Mouse (Mus musculus): ENCODE results near the gene Myo1h. TPM values are rescaled to one million over a fixed set of nuclear protein-coding genes. Genes with fewer than 3 reads are reported as not detected.

Gene Myo1h
- polyA plus RNA-seq, 1 experiment from 2014 or later: 0.65 TPM

DNA sequence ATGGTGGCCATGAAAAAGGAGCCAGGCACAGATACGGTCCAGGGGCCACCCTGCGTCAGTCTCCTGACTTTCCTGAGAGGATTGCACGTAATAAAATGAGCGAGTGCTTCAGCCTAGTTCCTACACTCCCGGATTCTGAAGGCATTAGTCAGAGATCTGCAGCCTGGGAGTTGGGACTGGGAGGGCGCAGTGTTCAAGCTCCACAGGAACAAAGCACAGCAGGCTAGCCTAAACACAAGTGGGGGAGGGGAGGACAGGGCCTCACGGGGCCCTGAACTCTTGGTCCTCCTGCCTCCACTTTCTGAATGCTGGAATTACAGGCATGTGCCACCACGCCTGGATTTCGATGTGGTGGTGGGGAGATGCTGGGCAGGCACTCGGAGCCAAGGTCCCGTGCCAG, 83.6 kb downstream of the Myo1h start:
- Histone ChIP-seq H3K36me3 (ENCODE audit: control insufficient read depth, insufficient read depth, low read length) (peaks cover 25% of the 10 kb centered on the region), H3K27me3 (ENCODE audit: control insufficient read depth, insufficient read depth, low read length) (no peaks in the 10 kb centered on the region), H3K4me1 (ENCODE audit: control insufficient read depth, insufficient read depth, low read length) (peaks cover 38% of the 10 kb centered on the region), H3K9me3 (ENCODE audit: control insufficient read depth, low read length) (no peaks in the 10 kb centered on the region), H3K9ac (ENCODE audit: low read length) (no peak overlapping the region), H3K4me3 (ENCODE audit: low read depth, low read length) (no peak overlapping the region), H3K27ac (replicated peaks; ENCODE audit: low read depth, low read length) (peak overlapping the region; percentile 56; the same call in 1 of the 2 replicates), H3K4me2 (ENCODE audit: low read depth, severe bottlenecking) (no peak overlapping the region)
- ATAC-seq (ENCODE audit: insufficient number of reproducible peaks, low FRiP score, low TSS enrichment, low read depth) (no peak), DNase-seq (ENCODE audit: low spot score) (no peak)
- WGBS: 37% methylated on average over 11 of the region's 11 CpGs

DNA sequence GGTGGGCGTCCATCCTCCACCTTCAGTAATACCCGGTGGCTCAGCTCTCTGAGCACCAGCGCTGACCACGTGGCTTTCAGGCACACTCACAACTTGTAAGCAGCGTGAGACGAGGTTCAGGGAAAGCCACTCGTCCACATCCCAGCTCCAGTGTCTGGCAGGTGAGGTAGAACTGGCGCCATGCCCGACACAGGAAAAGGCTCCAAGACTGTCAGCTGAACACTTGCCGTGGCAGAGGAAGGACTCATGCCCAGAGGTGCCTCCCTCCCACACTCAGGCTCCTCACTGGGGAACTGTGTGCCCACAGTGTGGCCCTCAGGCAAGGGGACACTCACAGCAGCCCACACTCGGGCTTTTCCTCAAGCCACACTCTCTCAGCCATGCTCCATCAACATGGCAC, 84.2 kb downstream of the Myo1h start:
- Histone ChIP-seq H3K36me3 (ENCODE audit: control insufficient read depth, insufficient read depth, low read length) (peaks cover 18% of the 10 kb centered on the region), H3K9ac (ENCODE audit: low read length) (no peak overlapping the region), H3K9me3 (ENCODE audit: control insufficient read depth, low read length) (no peaks in the 10 kb centered on the region), H3K4me1 (ENCODE audit: control insufficient read depth, insufficient read depth, low read length) (peaks cover 38% of the 10 kb centered on the region), H3K4me3 (ENCODE audit: low read depth, low read length) (no peak overlapping the region), H3K27me3 (ENCODE audit: control insufficient read depth, insufficient read depth, low read length) (no peaks in the 10 kb centered on the region), H3K4me2 (ENCODE audit: low read depth, severe bottlenecking) (no peak overlapping the region), H3K27ac (replicated peaks; ENCODE audit: low read depth, low read length) (0 out of 2 replicates have a peak overlapping the region, but pooled peaks have one; percentile 56)
- no peak for DNase-seq (ENCODE audit: low spot score)
- 81% methylated on average over 11 of the region's 11 CpGs for WGBS
- no peak for ATAC-seq (ENCODE audit: insufficient number of reproducible peaks, low FRiP score, low TSS enrichment, low read depth)

DNA sequence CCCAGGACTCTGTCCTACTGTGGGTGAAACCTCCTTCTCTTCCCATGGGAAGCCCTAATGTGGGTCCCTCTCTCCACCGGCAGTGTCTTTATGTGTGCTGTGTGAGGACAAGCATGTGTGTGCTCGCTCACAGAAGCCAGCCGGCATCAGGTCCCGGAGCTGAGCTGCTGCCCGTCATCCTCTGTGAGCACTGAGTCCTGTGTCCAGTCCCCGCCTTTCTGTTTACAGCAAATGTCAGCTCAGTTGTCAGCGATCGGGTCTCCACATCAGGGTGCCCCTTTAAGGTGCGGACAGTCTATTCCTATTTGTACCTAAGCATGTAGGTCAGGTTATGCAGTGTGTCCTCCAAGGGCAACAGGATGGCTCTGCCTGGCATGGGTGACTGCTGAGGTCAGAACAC, 84.6 kb downstream of the Myo1h start:
- Histone ChIP-seq H3K27ac (replicated peaks; ENCODE audit: low read depth, low read length) (no peak overlapping the region), H3K36me3 (ENCODE audit: control insufficient read depth, insufficient read depth, low read length) (peaks cover 17% of the 10 kb centered on the region), H3K9ac (ENCODE audit: low read length) (no peak overlapping the region), H3K4me1 (ENCODE audit: control insufficient read depth, insufficient read depth, low read length) (peaks cover 40% of the 10 kb centered on the region), H3K9me3 (ENCODE audit: control insufficient read depth, low read length) (no peaks in the 10 kb centered on the region), H3K27me3 (ENCODE audit: control insufficient read depth, insufficient read depth, low read length) (no peaks in the 10 kb centered on the region), H3K4me3 (ENCODE audit: low read depth, low read length) (no peak overlapping the region), H3K4me2 (ENCODE audit: low read depth, severe bottlenecking) (no peak overlapping the region)
- WGBS: 91% methylated on average over 9 of the region's 9 CpGs
- no peak for DNase-seq (ENCODE audit: low spot score)
- no peak for ATAC-seq (ENCODE audit: insufficient number of reproducible peaks, low FRiP score, low TSS enrichment, low read depth)

DNA sequence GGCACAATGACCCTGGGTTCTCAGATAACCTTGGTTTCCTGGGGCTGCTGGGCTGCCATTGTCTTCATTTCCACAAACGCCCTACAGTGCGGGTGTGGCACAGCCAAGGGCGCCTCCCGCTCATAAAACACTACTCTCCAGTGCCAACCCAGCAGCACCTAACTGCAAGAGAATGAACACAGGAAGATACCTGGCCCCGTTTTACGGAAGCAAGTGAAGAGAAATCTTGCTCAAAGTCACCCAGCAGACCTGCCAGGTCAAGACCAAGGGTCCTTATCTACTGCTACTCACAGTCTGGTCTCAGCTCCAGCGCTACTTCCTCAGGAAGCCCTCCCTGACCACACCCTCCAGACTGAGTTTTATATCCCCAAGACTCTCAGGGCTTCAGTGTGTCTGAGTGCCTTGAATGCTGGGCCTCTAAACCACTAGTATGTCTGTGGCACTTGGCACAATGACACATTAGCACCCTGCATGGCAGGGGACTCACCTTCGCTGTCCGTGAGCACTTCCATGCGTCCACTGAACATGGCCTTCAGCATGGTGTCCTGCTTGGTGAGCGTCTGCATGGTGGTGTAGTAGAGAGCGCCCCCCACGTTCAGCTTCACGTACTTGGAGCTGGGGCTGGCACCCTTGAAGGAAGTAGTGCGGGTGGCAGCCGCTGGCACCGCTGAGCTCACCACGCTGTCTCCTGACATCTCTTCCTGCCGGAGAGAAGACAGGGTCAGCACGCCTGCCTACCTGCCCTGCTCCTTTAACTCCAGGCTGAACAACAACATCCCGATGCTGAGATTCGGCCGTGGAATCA, 85.6 kb downstream of the Myo1h start:
- 90% methylated on average over 23 of the region's 23 CpGs for WGBS

DNA sequence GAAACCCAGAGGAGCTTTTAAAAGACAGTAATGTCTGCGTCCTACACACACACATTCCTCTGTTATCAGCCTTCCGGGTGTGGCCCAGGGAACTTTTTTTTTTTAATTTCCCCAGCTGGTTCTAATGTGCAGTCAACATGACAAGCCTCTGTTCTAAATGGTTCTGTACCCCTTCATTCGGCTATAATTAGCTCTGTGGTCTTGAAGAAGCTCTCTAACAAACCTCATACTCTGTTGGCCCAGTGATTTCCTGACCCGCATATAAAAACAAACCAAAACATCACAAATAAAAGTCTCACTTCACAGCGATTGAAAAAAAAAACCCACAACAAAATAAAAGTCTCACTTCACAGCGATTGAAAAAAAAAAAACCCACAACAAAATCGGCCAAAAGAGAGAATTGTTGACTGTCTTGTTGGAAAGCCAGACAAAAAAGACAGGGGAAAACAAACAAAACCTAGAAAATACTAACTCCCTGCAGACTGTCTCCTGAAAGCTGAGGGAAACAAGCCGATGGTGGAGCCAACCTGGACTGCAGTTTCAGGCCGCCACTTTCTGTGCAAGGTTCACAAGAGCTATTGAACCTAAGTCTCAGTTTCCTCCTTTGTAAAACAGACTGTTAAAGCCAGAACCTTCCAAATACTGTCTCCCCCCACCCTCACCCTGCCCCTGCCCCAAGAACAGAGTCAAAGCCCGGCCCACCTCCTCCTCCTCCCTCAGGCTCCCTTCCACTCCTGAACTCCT, 89.4 kb downstream of the Myo1h start:
- peaks cover 8% of the 10 kb centered on the region; the same call in 1 of the 2 replicates for H3K36me3 ChIP-seq (ENCODE audit: control insufficient read depth, insufficient read depth, low read length)
- H3K4me3 ChIP-seq (ENCODE audit: low read depth, low read length): no peak overlapping the region
- peak overlapping the region; percentile 75 for H3K4me2 ChIP-seq (ENCODE audit: low read depth, severe bottlenecking)
- WGBS: 74% methylated on average over 10 of the region's 10 CpGs
- no peaks in the 10 kb centered on the region for H3K9me3 ChIP-seq (ENCODE audit: control insufficient read depth, low read length)
- peaks cover 20% of the 10 kb centered on the region for H3K4me1 ChIP-seq (ENCODE audit: control insufficient read depth, insufficient read depth, low read length)
- DNase-seq (ENCODE audit: low spot score) (no peak), ATAC-seq (ENCODE audit: insufficient number of reproducible peaks, low FRiP score, low TSS enrichment, low read depth) (no peak)
- no peak overlapping the region for H3K9ac ChIP-seq (ENCODE audit: low read length)
- H3K27me3 ChIP-seq (ENCODE audit: control insufficient read depth, insufficient read depth, low read length): no peaks in the 10 kb centered on the region
- no peak overlapping the region for H3K27ac ChIP-seq (replicated peaks; ENCODE audit: low read depth, low read length)

More for the DNA sequence above, 85.6 kb downstream of the Myo1h start:
- Histone ChIP-seq H3K27ac (replicated peaks; ENCODE audit: low read depth, low read length) (no peak overlapping the region), H3K9ac (ENCODE audit: low read length) (no peak overlapping the region), H3K4me1 (ENCODE audit: control insufficient read depth, insufficient read depth, low read length) (peaks cover 45% of the 10 kb centered on the region), H3K4me3 (ENCODE audit: low read depth, low read length) (no peak overlapping the region), H3K36me3 (ENCODE audit: control insufficient read depth, insufficient read depth, low read length) (peaks cover 9% of the 10 kb centered on the region), H3K4me2 (ENCODE audit: low read depth, severe bottlenecking) (no peak overlapping the region), H3K9me3 (ENCODE audit: control insufficient read depth, low read length) (no peaks in the 10 kb centered on the region), H3K27me3 (ENCODE audit: control insufficient read depth, insufficient read depth, low read length) (no peaks in the 10 kb centered on the region)
- ATAC-seq (ENCODE audit: insufficient number of reproducible peaks, low FRiP score, low TSS enrichment, low read depth) (no peak), DNase-seq (ENCODE audit: low spot score) (no peak)

DNA sequence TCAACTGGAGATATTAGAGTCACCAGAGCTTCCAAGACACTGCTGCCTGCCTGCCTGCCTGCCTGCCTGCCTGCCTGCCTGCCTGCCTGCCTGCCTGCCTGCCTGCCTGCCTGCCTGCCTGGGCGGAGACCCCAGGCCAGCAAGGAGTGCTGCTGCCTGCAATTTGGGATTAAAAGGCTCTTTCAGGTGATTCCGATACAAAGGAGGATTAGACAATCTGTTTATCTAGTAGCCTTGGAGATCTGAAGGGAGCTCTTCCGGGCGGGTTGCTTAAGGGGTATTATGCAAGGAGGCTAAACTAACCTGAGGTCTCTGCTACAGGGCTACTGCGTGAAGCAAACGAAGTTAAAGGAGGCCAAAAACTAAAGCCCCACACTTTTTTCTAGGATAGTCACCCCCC, 90.0 kb downstream of the Myo1h start:
- H3K36me3 ChIP-seq (ENCODE audit: control insufficient read depth, insufficient read depth, low read length): 0 out of 2 replicates have a peak, but pooled peaks cover 5% of the 10 kb centered on the region
- H3K4me2 ChIP-seq (ENCODE audit: low read depth, severe bottlenecking): peak overlapping the region; percentile 75
- H3K27me3 ChIP-seq (ENCODE audit: control insufficient read depth, insufficient read depth, low read length): no peaks in the 10 kb centered on the region
- H3K9ac ChIP-seq (ENCODE audit: low read length): 0 out of 2 replicates have a peak overlapping the region, but pooled peaks have one; percentile 9
- H3K27ac ChIP-seq (replicated peaks; ENCODE audit: low read depth, low read length): no peak overlapping the region
- 57% methylated on average over 6 of the region's 6 CpGs for WGBS
- DNase-seq (ENCODE audit: low spot score) (no peak), ATAC-seq (ENCODE audit: insufficient number of reproducible peaks, low FRiP score, low TSS enrichment, low read depth) (no peak)
- peak overlapping the region; percentile 89; the same call in 1 of the 2 replicates for H3K4me3 ChIP-seq (ENCODE audit: low read depth, low read length)
- H3K9me3 ChIP-seq (ENCODE audit: control insufficient read depth, low read length): no peaks in the 10 kb centered on the region
- peaks cover 19% of the 10 kb centered on the region for H3K4me1 ChIP-seq (ENCODE audit: control insufficient read depth, insufficient read depth, low read length)

DNA sequence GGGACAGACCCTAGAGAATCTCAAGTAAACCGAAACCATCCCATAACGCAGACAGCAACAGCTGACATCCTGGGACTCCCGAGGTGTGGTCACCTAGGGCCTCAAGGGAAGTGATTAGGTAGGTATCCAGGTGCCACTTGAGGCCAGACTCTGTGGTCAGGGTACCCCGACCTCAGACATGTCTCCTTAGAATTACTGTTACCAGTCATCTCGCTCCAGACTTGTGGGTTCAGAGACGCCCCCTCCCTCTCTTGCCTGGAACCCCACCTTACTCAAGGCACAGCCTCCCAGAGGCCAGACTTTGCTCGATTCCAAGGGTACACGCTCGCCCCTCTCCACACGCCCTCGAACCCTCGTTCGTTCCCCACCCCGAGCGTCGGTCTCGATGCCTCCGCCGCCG, 90.8 kb downstream of the Myo1h start:
- peaks cover 19% of the 10 kb centered on the region for H3K4me1 ChIP-seq (ENCODE audit: control insufficient read depth, insufficient read depth, low read length)
- no peak for ATAC-seq (ENCODE audit: insufficient number of reproducible peaks, low FRiP score, low TSS enrichment, low read depth)
- DNase-seq (ENCODE audit: low spot score): no peak
- H3K27me3 ChIP-seq (ENCODE audit: control insufficient read depth, insufficient read depth, low read length): no peaks in the 10 kb centered on the region
- H3K9me3 ChIP-seq (ENCODE audit: control insufficient read depth, low read length): no peaks in the 10 kb centered on the region
- H3K4me3 ChIP-seq (ENCODE audit: low read depth, low read length): peak overlapping the region; percentile 89
- H3K4me2 ChIP-seq (ENCODE audit: low read depth, severe bottlenecking): peak overlapping the region; percentile 75
- WGBS: 3% methylated on average over 20 of the region's 20 CpGs
- peak overlapping the region; percentile 21; the same call in 1 of the 2 replicates for H3K27ac ChIP-seq (replicated peaks; ENCODE audit: low read depth, low read length)
- H3K36me3 ChIP-seq (ENCODE audit: control insufficient read depth, insufficient read depth, low read length): 0 out of 2 replicates have a peak, but pooled peaks cover 4% of the 10 kb centered on the region
- peak overlapping the region; percentile 96 for H3K9ac ChIP-seq (ENCODE audit: low read length)

DNA sequence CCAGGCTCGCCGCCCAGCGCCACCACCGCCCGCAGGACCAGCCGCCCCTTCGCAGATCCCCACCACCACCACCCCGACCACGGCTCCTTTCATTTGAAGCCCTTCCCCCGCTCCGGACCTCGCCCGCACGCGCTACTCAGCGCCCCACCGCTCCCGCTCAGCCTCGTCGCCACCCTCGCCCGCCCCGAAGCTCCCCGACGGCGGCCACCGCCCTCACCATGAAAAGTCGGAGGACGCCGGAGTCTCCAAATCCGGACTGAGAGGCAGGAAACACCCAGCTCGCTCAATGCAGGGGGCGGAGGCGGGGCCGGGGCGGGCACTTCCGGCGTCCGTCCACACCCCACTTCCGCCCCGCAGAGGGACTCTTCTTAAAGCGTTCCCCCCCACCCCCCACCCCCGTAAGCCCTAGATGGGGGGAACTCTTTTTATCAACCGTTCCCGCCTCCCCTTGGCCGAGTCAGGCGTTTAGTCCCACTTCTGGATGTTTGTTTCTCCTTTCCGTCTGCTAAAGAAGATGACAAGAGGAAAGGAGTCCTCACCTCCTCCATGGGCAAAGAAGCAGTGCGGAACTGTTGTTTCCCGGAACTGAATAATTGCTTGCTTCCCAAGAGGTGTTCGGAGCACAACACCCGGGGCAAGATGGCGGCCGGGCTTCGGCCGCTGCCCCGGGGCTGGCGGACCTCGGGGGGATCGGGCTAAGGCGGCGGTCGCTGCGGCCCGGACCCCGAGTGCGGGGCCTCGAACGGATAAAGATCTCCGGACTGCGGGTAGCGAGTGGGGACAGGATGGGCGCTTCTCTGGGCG, 91.4 kb downstream of the Myo1h start, which contains the start of the genes Kctd10 and Ube3b:
Kctd10 (minus strand) TSS at position 300 of the 804 bp plus-strand sequence.
Ube3b (plus strand) TSS at position 399 of the 804 bp plus-strand sequence.
- ATAC-seq (ENCODE audit: insufficient number of reproducible peaks, low FRiP score, low TSS enrichment, low read depth): peak; percentile 93
- WGBS: under 1% methylated on average over 69 of the region's 74 CpGs
- H3K27ac ChIP-seq (replicated peaks; ENCODE audit: low read depth, low read length): peak within 1 kb of the TSS; percentile 21
- no peaks in the 10 kb centered on the region for H3K27me3 ChIP-seq (ENCODE audit: control insufficient read depth, insufficient read depth, low read length)
- peak within 1 kb of the TSS; percentile 75 for H3K4me2 ChIP-seq (ENCODE audit: low read depth, severe bottlenecking)
- peak within 1 kb of the TSS; percentile 89 for H3K4me3 ChIP-seq (ENCODE audit: low read depth, low read length)
- H3K4me1 ChIP-seq (ENCODE audit: control insufficient read depth, insufficient read depth, low read length): peaks cover 19% of the 10 kb centered on the region
- H3K36me3 ChIP-seq (ENCODE audit: control insufficient read depth, insufficient read depth, low read length): 0 out of 2 replicates have a peak, but pooled peaks cover 5% of the 10 kb centered on the region
- peak; percentile 91 for DNase-seq (ENCODE audit: low spot score)
- H3K9me3 ChIP-seq (ENCODE audit: control insufficient read depth, low read length): no peaks in the 10 kb centered on the region
- peak within 1 kb of the TSS; percentile 96 for H3K9ac ChIP-seq (ENCODE audit: low read length)

Data from limb, embryonic 11.5 days (tissue).